Mouse (Mus musculus): ENCODE measurements around the gene Eif4h.

GRCm38 (mm10) chr5:134620457-134620856 is 18.8 kb downstream of the Eif4h start:
- no peak for TF ChIP-seq CTCF (IDR thresholded peaks at IDR 0.05; ENCODE audit: low read depth)
- no peak for TF ChIP-seq EP300 (IDR thresholded peaks at IDR 0.05; ENCODE audit: low read depth)
